Mouse (Mus musculus) adrenal gland, adult 2 months (tissue): Measurements from ENCODE around the gene Vmn1r88. TPM values are rescaled to one million over a fixed set of nuclear protein-coding genes. Genes with fewer than 3 reads are reported as not detected.

Experiments used
- DNase-seq: peaks from one replicate; pipeline ENCODE4 v3.0.0; 2021
- long read RNA-seq: library from polyadenylated mRNA; stranded (forward); transcript quantifications from one replicate; pipeline ENCODE4 v2.0.0, GENCODE M21; 2021
- polyA plus RNA-seq: library from polyadenylated mRNA; depleted of rRNA; stranded (reverse); fragments of >200 nt; gene quantifications from 2 replicates; pipeline ENCODE4 v1.2.3, GENCODE M21; 2012; rRNA removed
- total RNA-seq, 2 experiments: library from RNA; stranded (reverse); gene quantifications; 2 replicates each; pipeline ENCODE4 v1.2.3; 2021

The Vmn1r88 gene
- total RNA-seq, result under 1 TPM; 0.14 to 0.17 TPM
- not detected in 2 replicates for polyA plus RNA-seq
- long read RNA-seq, result 0 reads

- no peak for DNase-seq
Measured at GRCm38 (mm10) chr7:13159268-13159667, at the start of gene Vmn1r88. TSS of gene Vmn1r88 (plus strand) at chr7:13159568.

DNA sequence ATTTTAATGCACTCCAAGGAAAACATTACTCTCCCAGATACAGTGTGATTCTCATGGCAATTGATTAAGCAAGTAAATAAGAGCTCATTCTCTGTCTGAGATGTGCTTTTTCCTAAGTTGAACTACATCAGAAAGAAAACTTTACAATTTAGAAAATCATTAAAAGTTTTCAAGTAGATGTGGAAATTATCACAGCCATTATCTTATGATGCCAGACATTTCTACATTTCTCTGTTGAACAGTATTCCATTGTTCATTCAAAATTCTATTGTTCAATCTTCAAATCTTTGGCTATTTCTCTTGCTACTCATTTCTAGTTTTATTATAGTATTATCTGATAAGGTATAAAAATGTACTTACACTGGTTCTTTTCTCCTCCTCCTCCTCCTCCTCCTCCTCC, 39.6 kb upstream of the Vmn1r88 start, which contains the start of gene Vmn1r86:
Vmn1r86 (minus strand) TSS at position 101 of the 400 bp plus-strand sequence.
- DNase-seq, result no peak

DNA sequence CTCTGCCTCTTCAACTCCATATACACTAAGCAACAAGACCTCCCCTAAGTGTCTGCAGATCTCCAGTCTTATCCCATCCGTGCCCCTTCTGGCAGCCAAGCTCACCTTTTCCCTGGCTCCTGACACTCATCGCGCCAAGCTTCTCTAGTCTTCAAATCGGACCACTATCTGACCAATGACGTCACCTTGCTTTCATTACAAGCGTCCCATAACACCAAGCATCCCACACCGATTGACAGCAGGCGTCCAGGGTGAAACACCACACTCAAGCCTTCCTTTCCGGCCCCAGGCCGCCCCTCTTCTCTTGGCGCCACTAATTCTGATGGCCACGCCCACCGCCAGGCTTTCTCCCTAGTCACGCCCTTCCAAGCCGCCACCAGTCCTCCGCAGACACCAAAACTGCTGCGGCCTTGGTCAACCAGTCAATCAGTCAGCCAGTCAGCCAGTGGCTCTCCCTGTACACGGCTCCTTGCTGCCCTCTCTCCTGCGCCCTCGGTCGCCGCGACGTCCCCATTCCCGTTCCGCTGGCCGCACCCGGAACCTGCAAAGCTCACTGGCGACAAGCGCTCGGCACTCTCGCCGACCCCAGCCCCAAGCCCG, 35.7 kb upstream of the Vmn1r88 start:
- DNase-seq, result peak; percentile 37

DNA sequence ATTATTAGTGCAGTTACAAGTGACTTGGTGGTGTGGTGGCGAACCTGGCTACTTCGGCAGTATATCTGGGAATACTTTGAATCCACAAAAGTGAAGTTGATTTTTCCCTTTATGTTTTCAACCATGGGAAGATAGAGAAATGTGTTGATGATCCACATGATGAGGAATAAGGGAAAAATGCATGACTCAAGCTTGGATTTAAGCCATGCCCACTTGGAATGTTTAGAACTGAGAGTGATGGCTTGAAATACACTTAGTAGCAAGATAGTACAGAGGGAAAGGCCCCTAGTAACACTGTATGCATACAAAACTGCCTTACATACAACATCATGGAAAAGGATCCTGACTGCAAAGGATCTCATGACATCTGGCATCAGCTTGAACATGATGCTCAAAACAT, 27.5 kb upstream of the Vmn1r88 start:
- DNase-seq, result no peak

- no peak for DNase-seq
Measured at GRCm38 (mm10) chr7:13137340-13137739, 22.0 kb upstream of the Vmn1r88 start.

DNA sequence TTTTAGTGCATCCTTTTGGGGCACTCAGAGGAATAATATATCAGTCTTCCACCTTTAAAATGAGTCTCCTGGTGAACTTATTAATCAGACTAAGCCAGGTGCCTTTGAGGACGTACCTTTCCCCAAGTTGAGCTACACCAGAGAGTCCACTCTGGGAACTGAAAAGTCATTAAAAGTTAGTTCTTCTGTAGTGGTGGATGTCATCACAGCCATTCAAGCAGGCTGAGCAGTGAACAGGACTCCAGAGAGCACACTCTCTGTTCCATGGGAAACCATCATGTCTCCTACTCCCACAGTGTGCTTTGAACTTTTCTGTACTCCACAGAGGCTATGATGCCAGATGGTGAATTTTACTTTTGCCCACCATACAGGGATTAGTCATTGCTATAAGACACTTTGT, 19.3 kb upstream of the Vmn1r88 start, which contains the start of gene Vmn1r87:
Vmn1r87 (minus strand) TSS at position 101 of the 400 bp plus-strand sequence.
- DNase-seq, result no peak

- DNase-seq, result no peak
Measured at GRCm38 (mm10) chr7:13212720-13213119, 53.4 kb downstream of the Vmn1r88 start, which contains the start of gene Vmn1r89. TSS of gene Vmn1r89 (plus strand) at chr7:13213020.

Other genes with a start within 250 kb of the Vmn1r88 start
- gene Rps5, start 237.3 kb upstream of the Vmn1r88 start, total RNA-seq, result 100 to 1,000 TPM; 950 to 963 TPM
- 882 and 918 TPM in 2 replicates for gene Rps5, start 237.3 kb upstream of the Vmn1r88 start, polyA plus RNA-seq
- under 1 TPM; 0.12 to 0.28 TPM for gene Rnf225, start 232.2 kb upstream of the Vmn1r88 start, total RNA-seq
- gene Rnf225, start 232.2 kb upstream of the Vmn1r88 start, polyA plus RNA-seq, result 0.27 and 0.39 TPM in 2 replicates
- 10 to 100 TPM; 10.0 to 11.1 TPM for gene Zfp324, start 193.7 kb upstream of the Vmn1r88 start, total RNA-seq
- gene Zfp324, start 193.7 kb upstream of the Vmn1r88 start, polyA plus RNA-seq, result 9.4 and 9.7 TPM in 2 replicates
- 1 to 10 TPM; 5.2 to 7.0 TPM for gene Zfp446, start 181.7 kb upstream of the Vmn1r88 start, total RNA-seq
- gene Zfp446, start 181.7 kb upstream of the Vmn1r88 start, polyA plus RNA-seq, result 6.8 and 8.1 TPM in 2 replicates
- gene Slc27a5, start 161.4 kb upstream of the Vmn1r88 start, total RNA-seq, result 1 to 10 TPM in 1 of 2 experiments, not detected in 1; 1.5 TPM
- 0.38 TPM in 1 of 2 replicates, not detected in the other for gene Slc27a5, start 161.4 kb upstream of the Vmn1r88 start, polyA plus RNA-seq
- gene Trim28, start 160.5 kb upstream of the Vmn1r88 start, total RNA-seq, result 100 to 1,000 TPM; 212 to 228 TPM
- 173 and 261 TPM in 2 replicates for gene Trim28, start 160.5 kb upstream of the Vmn1r88 start, polyA plus RNA-seq
- 10 to 100 TPM; 10.7 to 15.5 TPM for gene Zbtb45, start 149.5 kb upstream of the Vmn1r88 start, total RNA-seq
- 53.7 and 59.9 TPM in 2 replicates for gene Zbtb45, start 149.5 kb upstream of the Vmn1r88 start, polyA plus RNA-seq
- 100 to 1,000 TPM; 212 to 215 TPM for gene Chmp2a, start 124.8 kb upstream of the Vmn1r88 start, total RNA-seq
- gene Chmp2a, start 124.8 kb upstream of the Vmn1r88 start, polyA plus RNA-seq, result 37.2 and 41.9 TPM in 2 replicates
- gene Ube2m, start 121.3 kb upstream of the Vmn1r88 start, total RNA-seq, result 100 to 1,000 TPM; 196 to 219 TPM
- gene Ube2m, start 121.3 kb upstream of the Vmn1r88 start, polyA plus RNA-seq, result 98.5 and 122 TPM in 2 replicates
- 1 to 10 TPM; 1.7 to 2.3 TPM for gene Mzf1, start 104.8 kb upstream of the Vmn1r88 start, total RNA-seq
- 8.0 and 9.6 TPM in 2 replicates for gene Mzf1, start 104.8 kb upstream of the Vmn1r88 start, polyA plus RNA-seq
- gene Vmn1r85, start 64.4 kb upstream of the Vmn1r88 start, total RNA-seq, result not detected
- not detected in 2 replicates for gene Vmn1r85, start 64.4 kb upstream of the Vmn1r88 start, polyA plus RNA-seq
- gene Vmn1r86, start 39.7 kb upstream of the Vmn1r88 start, total RNA-seq, result not detected
- not detected in 2 replicates for gene Vmn1r86, start 39.7 kb upstream of the Vmn1r88 start, polyA plus RNA-seq
- gene Vmn1r87, start 19.4 kb upstream of the Vmn1r88 start, total RNA-seq, result not detected
- gene Vmn1r87, start 19.4 kb upstream of the Vmn1r88 start, polyA plus RNA-seq, result not detected in 2 replicates
- gene Vmn1r89, start 53.5 kb downstream of the Vmn1r88 start, total RNA-seq, result not detected
- not detected in 2 replicates for gene Vmn1r89, start 53.5 kb downstream of the Vmn1r88 start, polyA plus RNA-seq
- gene Lig1, start 117.7 kb downstream of the Vmn1r88 start, total RNA-seq, result 10 to 100 TPM in 1 of 2 experiments, 1 to 10 TPM in 1; 8.2 to 11.8 TPM
- 3.5 and 4.0 TPM in 2 replicates for gene Lig1, start 117.7 kb downstream of the Vmn1r88 start, polyA plus RNA-seq
- 10 to 100 TPM in 1 of 2 experiments, 1 to 10 TPM in 1; 7.4 to 10.4 TPM for gene Zswim9, start 119.2 kb downstream of the Vmn1r88 start, total RNA-seq
- gene Zswim9, start 119.2 kb downstream of the Vmn1r88 start, polyA plus RNA-seq, result 5.6 and 5.8 TPM in 2 replicates
- gene Pla2g4c, start 165.1 kb downstream of the Vmn1r88 start, total RNA-seq, result under 1 TPM; 0.35 to 0.41 TPM
- gene Pla2g4c, start 165.1 kb downstream of the Vmn1r88 start, polyA plus RNA-seq, result 0.12 TPM in 1 of 2 replicates, not detected in the other
- gene Cabp5, start 238.6 kb downstream of the Vmn1r88 start, total RNA-seq, result not detected
- gene Cabp5, start 238.6 kb downstream of the Vmn1r88 start, polyA plus RNA-seq, result not detected in 2 replicates